15 mouse cellular contexts compared by ENCODE assay signal in genomic region chr17:74409722-74410121, GRCm38 (mm10). TPM values are rescaled to one million over a fixed set of nuclear protein-coding genes. Genes with fewer than 3 reads are reported as not detected.
DNase-seq lines count a peak whose midpoint lies in the region; ATAC-seq and TF ChIP-seq lines count a peak whose summit lies in the region.
"Had no signal": no experiment of that assay in that cellular context is flagged by ENCODE, and none has a peak within 500 bp of the region (broad histone marks: within the 10 kb centered on the region; RNA-seq: fewer than 3 reads in every experiment).

No protein-coding gene starts in this region.

- H3K9ac ChIP-seq in forebrain, postnatal 0 days: no peak overlapping the region
- no peak overlapping the region for H3K9ac ChIP-seq in forebrain, embryonic 12.5 days
- no peak overlapping the region for H3K9ac ChIP-seq in liver, embryonic 14.5 days (replicated peaks)
- H3K9ac ChIP-seq in liver, embryonic 12.5 days: no peak overlapping the region
- H3K9ac ChIP-seq: lung, embryonic 15.5 days; neural tube, embryonic 13.5 days had no signal

- no peaks in the 10 kb centered on the region for H3K4me1 ChIP-seq in forebrain, postnatal 0 days (ENCODE audit: insufficient read depth)
- H3K4me1 ChIP-seq in forebrain, embryonic 12.5 days: no peaks in the 10 kb centered on the region
- H3K4me1 ChIP-seq in liver, embryonic 14.5 days (replicated peaks; ENCODE audit: control insufficient read depth in 2 of 2, insufficient read depth in 2 of 2, low read length in 1 of 2): no peaks in the 10 kb centered on the region
- H3K4me1 ChIP-seq in liver, embryonic 12.5 days: peaks cover 3% of the 10 kb centered on the region
- H3K4me1 ChIP-seq: limb, embryonic 10.5 days; lung, embryonic 15.5 days; neural tube, embryonic 13.5 days had no signal

- H3K27me3 ChIP-seq in forebrain, postnatal 0 days (ENCODE audit: insufficient read depth, low read length): no peaks in the 10 kb centered on the region
- H3K27me3 ChIP-seq in forebrain, embryonic 12.5 days: no peaks in the 10 kb centered on the region
- H3K27me3 ChIP-seq in liver, embryonic 14.5 days (ENCODE audit: control insufficient read depth, insufficient read depth, low read length): no peaks in the 10 kb centered on the region
- no peaks in the 10 kb centered on the region for H3K27me3 ChIP-seq in liver, embryonic 12.5 days (replicated peaks)
- H3K27me3 ChIP-seq: lung, embryonic 15.5 days; neural tube, embryonic 13.5 days had no signal

- no peak overlapping the region for H3K27ac ChIP-seq in forebrain, postnatal 0 days (ENCODE audit: low read depth, low read length)
- H3K27ac ChIP-seq in forebrain, embryonic 12.5 days: no peak overlapping the region
- H3K27ac ChIP-seq in liver, embryonic 14.5 days: no peak overlapping the region
- H3K27ac ChIP-seq in liver, embryonic 12.5 days: no peak overlapping the region
- H3K27ac ChIP-seq: limb, embryonic 10.5 days; lung, embryonic 15.5 days; neural tube, embryonic 13.5 days had no signal

- H3K4me3 ChIP-seq in forebrain, postnatal 0 days (ENCODE audit: low read depth, low read length): no peak overlapping the region
- H3K4me3 ChIP-seq in forebrain, embryonic 12.5 days (replicated peaks): no peak overlapping the region
- H3K4me3 ChIP-seq in liver, embryonic 14.5 days (ENCODE audit: insufficient read depth in 1 of 2, low read depth in 2 of 2, low read length in 2 of 2): no peak overlapping the region
- H3K4me3 ChIP-seq in liver, embryonic 12.5 days: no peak overlapping the region
- H3K4me3 ChIP-seq: limb, embryonic 10.5 days; lung, embryonic 15.5 days; neural tube, embryonic 13.5 days had no signal

- peaks cover 64% of the 10 kb centered on the region for H3K36me3 ChIP-seq in forebrain, postnatal 0 days (ENCODE audit: insufficient read depth)
- H3K36me3 ChIP-seq in forebrain, embryonic 12.5 days (replicated peaks): peaks cover 68% of the 10 kb centered on the region
- peaks cover 13% of the 10 kb centered on the region for H3K36me3 ChIP-seq in liver, embryonic 14.5 days (replicated peaks; ENCODE audit: control insufficient read depth, insufficient read depth, low read depth)
- H3K36me3 ChIP-seq in liver, embryonic 12.5 days: peaks cover 82% of the 10 kb centered on the region

- H3K4me2 ChIP-seq in forebrain, postnatal 0 days (ENCODE audit: low read depth): no peak overlapping the region
- H3K4me2 ChIP-seq in forebrain, embryonic 12.5 days: no peak overlapping the region
- H3K4me2 ChIP-seq in liver, embryonic 14.5 days (ENCODE audit: low read depth): no peak overlapping the region
- H3K4me2 ChIP-seq in liver, embryonic 12.5 days: no peak overlapping the region
- H3K4me2 ChIP-seq: lung, embryonic 15.5 days; midbrain, embryonic 11.5 days; neural tube, embryonic 13.5 days had no signal

- no peak for TF ChIP-seq EP300 in liver, embryonic 14.5 days (IDR thresholded peaks at IDR 0.05; ENCODE audit: low read depth)

- DNase-seq in forebrain, postnatal 0 days: no peak
- DNase-seq in liver, embryonic 14.5 days (ENCODE audit: low read depth in 3 of 3, low spot score in 3 of 3): no peak
- DNase-seq in ES-CJ7 (ENCODE audit: low read depth, low spot score): peak; percentile 49
- DNase-seq in induced T-regulatory cell, adult 2 months (ENCODE audit: low read depth): peak; percentile 47
- DNase-seq in left cerebral cortex, adult 9 months (ENCODE audit: low spot score in 2 of 2): no peak
- DNase-seq: cerebellum, postnatal 14 days; heart, postnatal 10 days; kidney, adult 11 months had no signal

- TF ChIP-seq CTCF in forebrain, postnatal 0 days (IDR thresholded peaks at IDR 0.05; ENCODE audit: low read depth): peak; percentile 25; the same call in 1 of the 2 replicates
- peak; percentile 19; the same call in 1 of the 2 replicates for TF ChIP-seq CTCF in liver, embryonic 14.5 days (IDR thresholded peaks at IDR 0.05; ENCODE audit: low read depth)

- 67% methylated on average over 4 of the region's 4 CpGs for WGBS in forebrain, postnatal 0 days
- WGBS in forebrain, embryonic 12.5 days: 70% methylated on average over 4 of the region's 4 CpGs
- 64% methylated on average over 4 of the region's 4 CpGs for WGBS in liver, embryonic 14.5 days (ENCODE audit: insufficient replicate concordance)
- WGBS in liver, embryonic 12.5 days (ENCODE audit: insufficient replicate concordance): 71% methylated on average over 4 of the region's 4 CpGs

- H3K9me3 ChIP-seq in forebrain, postnatal 0 days (ENCODE audit: low read length): no peaks in the 10 kb centered on the region
- H3K9me3 ChIP-seq in forebrain, embryonic 12.5 days: no peaks in the 10 kb centered on the region
- H3K9me3 ChIP-seq in liver, embryonic 14.5 days (ENCODE audit: control insufficient read depth, low read length): no peaks in the 10 kb centered on the region
- no peaks in the 10 kb centered on the region for H3K9me3 ChIP-seq in liver, embryonic 12.5 days (replicated peaks)
- H3K9me3 ChIP-seq: limb, embryonic 10.5 days; lung, embryonic 15.5 days; neural tube, embryonic 13.5 days had no signal

- no peak for ATAC-seq in forebrain, postnatal 0 days
- no peak for ATAC-seq in forebrain, embryonic 12.5 days (ENCODE audit: low FRiP score)
- ATAC-seq in liver, embryonic 14.5 days (ENCODE audit: insufficient read depth): no peak
- ATAC-seq in liver, embryonic 12.5 days: no peak
- ATAC-seq in erythroid progenitor cell, adult 5-6 weeks (replicated peaks; ENCODE audit: low FRiP score, poor library complexity, severe bottlenecking): no peak

RNA-seq across cellular contexts. Expression of gene Slc30a6, which starts 14.3 kb away (rescaled TPM):
- 16.9 and 18.8 TPM in 2 replicates for total RNA-seq in forebrain, postnatal 0 days (2014; rRNA removed)
- polyA plus RNA-seq in forebrain, postnatal 0 days (2015; fragmentation: Nextera tagmentation; extraction: Ambion mirVana): 21.5 and 24.4 TPM in 2 replicates
- 23.9 and 28.4 TPM in 2 replicates for polyA plus RNA-seq in forebrain, embryonic 12.5 days (2016; fragmentation: Nextera tagmentation; extraction: Ambion mirVana)
- polyA plus RNA-seq in liver, embryonic 14.5 days (2012; rRNA removed): 9.1 TPM in 2 replicates
- 14.9 and 15.9 TPM in 2 replicates for polyA plus RNA-seq in liver, embryonic 14.5 days (2014; fragmentation: Nextera tagmentation; extraction: Ambion mirVana)
- polyA plus RNA-seq in liver, embryonic 12.5 days (2016; fragmentation: Nextera tagmentation; extraction: Ambion mirVana): 22.0 and 22.4 TPM in 2 replicates
- total RNA-seq in erythroid progenitor cell, adult 5-6 weeks (2015; ENCODE audit: low replicate concordance): 9.7 and 34.8 TPM in 2 replicates
- total RNA-seq in erythroid progenitor cell, adult 5-6 weeks (2017; ENCODE audit: low replicate concordance): 2.4 and 10.7 TPM in 2 replicates

RNA-seq across cellular contexts. Expression of gene Nlrc4, which starts 49.2 kb away (rescaled TPM):
- 0.15 and 0.19 TPM in 2 replicates for total RNA-seq in forebrain, postnatal 0 days (2014; rRNA removed)
- polyA plus RNA-seq in forebrain, postnatal 0 days (2015; fragmentation: Nextera tagmentation; extraction: Ambion mirVana): 0.20 and 0.23 TPM in 2 replicates
- 0.14 and 0.18 TPM in 2 replicates for polyA plus RNA-seq in forebrain, embryonic 12.5 days (2016; fragmentation: Nextera tagmentation; extraction: Ambion mirVana)
- 0.19 TPM in 2 replicates for polyA plus RNA-seq in liver, embryonic 14.5 days (2012; rRNA removed)
- 0.17 and 0.19 TPM in 2 replicates for polyA plus RNA-seq in liver, embryonic 14.5 days (2014; fragmentation: Nextera tagmentation; extraction: Ambion mirVana)
- polyA plus RNA-seq in liver, embryonic 12.5 days (2016; fragmentation: Nextera tagmentation; extraction: Ambion mirVana): 0.26 and 0.33 TPM in 2 replicates
- total RNA-seq in erythroid progenitor cell, adult 5-6 weeks (2015; ENCODE audit: low replicate concordance): 1.8 TPM in 1 of 2 replicates, not detected in the other
- total RNA-seq in erythroid progenitor cell, adult 5-6 weeks (2017; ENCODE audit: low replicate concordance): 0.91 and 1.5 TPM in 2 replicates

Comparison
In these comparisons a context has a peak if more than half of its experiments do, and no peak if none do; other contexts are left out.
1. DNase-seq: peak in ES-CJ7 (single experiment) and induced T-regulatory cell, adult 2 months (single experiment); none in forebrain, postnatal 0 days (single experiment), liver, embryonic 14.5 days (0 of 3) and left cerebral cortex, adult 9 months (0 of 2).